Mouse (Mus musculus) small intestine, adult 2 months (tissue): Measurements from ENCODE around the gene Ccdc151.

Experiments
- CTCF ChIP-seq: fragments of 200-500 bp; IDR thresholded peaks from 2 replicates; pipeline ENCODE4 v1.5.1; 2012; ENCODE audit warnings: low read depth, mild to moderate bottlenecking, control low read depth, inconsistent platforms, low read length, moderate library complexity, mixed read lengths; ENCODE audit not compliant: insufficient replicate concordance, insufficient read length; ENCODE audit errors: extremely low read depth
- POLR2A ChIP-seq: fragments of 200-500 bp; IDR thresholded peaks from 2 replicates; pipeline ENCODE4 v1.6.1; 2012; ENCODE audit warnings: low read depth, mild to moderate bottlenecking, control low read depth, inconsistent platforms, low read length, moderate library complexity

- no peak for TF ChIP-seq CTCF
- TF ChIP-seq POLR2A, result no peak
These were observed 41.8 kb downstream of the Ccdc151 start for GRCm38 (mm10) chr9:21960558-21961208.
